Mouse (Mus musculus) C2C12 (cell line): ENCODE data around the gene Pramel7. TPM values are rescaled to one million over a fixed set of nuclear protein-coding genes. Genes with fewer than 3 reads are reported as not detected.

ENCODE experiments used
- H3K27me3 ChIP-seq: one replicate; pipeline ENCODE4 v1.6.1; 2011; ENCODE audit not compliant: control insufficient read depth, insufficient read depth, insufficient read length
- H3K36me3 ChIP-seq: one replicate; pipeline ENCODE4 v1.6.1; 2011; ENCODE audit not compliant: control insufficient read depth, insufficient read depth
- H3K4me3 ChIP-seq: one replicate; pipeline ENCODE4 v1.5.1; 2011; ENCODE audit warnings: mild to moderate bottlenecking, control low read depth; ENCODE audit not compliant: poor library complexity, insufficient read depth, severe bottlenecking
- H3K79me2 ChIP-seq: one replicate; pipeline ENCODE4 v1.6.1; 2011; ENCODE audit not compliant: control insufficient read depth, insufficient read depth
- H3K79me3 ChIP-seq: one replicate; pipeline ENCODE4 v1.6.1; 2011; ENCODE audit warnings: low read depth, control low read depth
- H3ac ChIP-seq: one replicate; pipeline ENCODE3; 2011; ENCODE audit warnings: low read depth; ENCODE audit not compliant: control insufficient read depth, insufficient read length
- CEBPB ChIP-seq: IDR thresholded peaks from one replicate; pipeline ENCODE4 v1.6.1; 2011; ENCODE audit warnings: low read depth, mild to moderate bottlenecking, control low read depth, moderate library complexity
- CTCF ChIP-seq: IDR thresholded peaks from one replicate; pipeline ENCODE4 v1.5.1; 2011; ENCODE audit not compliant: control insufficient read depth, insufficient read depth, insufficient read length
- FOSL1 ChIP-seq: IDR thresholded peaks from one replicate; pipeline ENCODE4 v1.8.0; 2011; ENCODE audit warnings: mild to moderate bottlenecking, low read length; ENCODE audit not compliant: poor library complexity, insufficient read depth, severe bottlenecking
- MAX ChIP-seq: IDR thresholded peaks from one replicate; pipeline ENCODE4 v1.6.1; 2011; ENCODE audit warnings: mild to moderate bottlenecking, control low read depth
- MYOD1 ChIP-seq: IDR thresholded peaks from one replicate; pipeline ENCODE4 v1.6.1; 2011; ENCODE audit warnings: low read depth; ENCODE audit not compliant: control insufficient read depth, insufficient read length
- MYOG ChIP-seq: IDR thresholded peaks from one replicate; pipeline ENCODE4 v1.6.1; 2011; ENCODE audit not compliant: control insufficient read depth, insufficient read length; ENCODE audit errors: extremely low read depth
- USF1 ChIP-seq: IDR thresholded peaks from one replicate; pipeline ENCODE4 v1.6.1; 2011; ENCODE audit warnings: low read depth, mild to moderate bottlenecking, control low read depth, moderate library complexity
- polyA plus RNA-seq: library from polyadenylated mRNA; unstranded; fragments of >200 nt; fragmentation: generic; extraction: Trizol; gene quantifications from one replicate; pipeline ENCODE4 v1.2.1, GENCODE M21; 2012; ENCODE audit warnings: missing spikeins

Gene Pramel7
- polyA plus RNA-seq, 1 experiment = not detected

- H3ac ChIP-seq = no peak overlapping the region
- no peak overlapping the region for H3K4me3 ChIP-seq
- TF ChIP-seq CTCF = no peak
- no peak for TF ChIP-seq MYOD1
- no peak for TF ChIP-seq CEBPB
- TF ChIP-seq USF1 = no peak
- TF ChIP-seq FOSL1 = no peak
- no peak for TF ChIP-seq MYOG
- no peak for TF ChIP-seq MAX
- no peaks in the 10 kb centered on the region for H3K79me2 ChIP-seq
- no peaks in the 10 kb centered on the region for H3K27me3 ChIP-seq
- H3K79me3 ChIP-seq = no peaks in the 10 kb centered on the region
- H3K36me3 ChIP-seq = no peaks in the 10 kb centered on the region
These were observed 16.7 kb downstream of the Pramel7 start for GRCm38 (mm10) chr2:87480207-87480606.

GRCm38 (mm10) chr2:87461769-87462168 lies 35.1 kb downstream of the Pramel7 start:
- no peak for TF ChIP-seq MYOG
- no peak for TF ChIP-seq USF1
- no peak for TF ChIP-seq CEBPB
- no peak for TF ChIP-seq MAX
- no peak for TF ChIP-seq FOSL1
- no peak for TF ChIP-seq CTCF
- no peak for TF ChIP-seq MYOD1
- Histone ChIP-seq H3K36me3 (no peaks in the 10 kb centered on the region), H3K79me3 (no peaks in the 10 kb centered on the region), H3K79me2 (no peaks in the 10 kb centered on the region), H3K27me3 (no peaks in the 10 kb centered on the region), H3ac (no peak overlapping the region), H3K4me3 (no peak overlapping the region)

- Histone ChIP-seq H3K79me2 (no peaks in the 10 kb centered on the region), H3ac (no peak within 1 kb of the TSS), H3K4me3 (no peak within 1 kb of the TSS), H3K27me3 (no peaks in the 10 kb centered on the region), H3K36me3 (no peaks in the 10 kb centered on the region), H3K79me3 (no peaks in the 10 kb centered on the region)
- no peak for TF ChIP-seq MYOD1
- TF ChIP-seq MYOG = no peak
- no peak for TF ChIP-seq MAX
- TF ChIP-seq CEBPB = no peak
- no peak for TF ChIP-seq USF1
- TF ChIP-seq CTCF = no peak
- TF ChIP-seq FOSL1 = no peak
These were observed 43.2 kb downstream of the Pramel7 start, which contains the start of gene Olfr1126 for GRCm38 (mm10) chr2:87453662-87454061. TSS of gene Olfr1126 (plus strand) at chr2:87453962.

Other genes with a start within 250 kb of the Pramel7 start
- not detected for gene Olfr1115, start 249.1 kb downstream of the Pramel7 start, polyA plus RNA-seq
- gene Olfr1116, start 229.6 kb downstream of the Pramel7 start, polyA plus RNA-seq = not detected
- not detected for gene Olfr1118, start 189.5 kb downstream of the Pramel7 start, polyA plus RNA-seq
- gene Olfr1120, start 142.3 kb downstream of the Pramel7 start, polyA plus RNA-seq = not detected
- not detected for gene Olfr1121, start 127.2 kb downstream of the Pramel7 start, polyA plus RNA-seq
- gene Olfr1122, start 111.2 kb downstream of the Pramel7 start, polyA plus RNA-seq = not detected
- not detected for gene Olfr1123, start 80.5 kb downstream of the Pramel7 start, polyA plus RNA-seq
- gene Olfr1124, start 66.8 kb downstream of the Pramel7 start, polyA plus RNA-seq = not detected
- not detected for gene Olfr1126, start 43.1 kb downstream of the Pramel7 start, polyA plus RNA-seq
- not detected for gene Pramel6, start 9.5 kb upstream of the Pramel7 start, polyA plus RNA-seq
- gene Olfr153, start 34.7 kb upstream of the Pramel7 start, polyA plus RNA-seq = not detected
- gene Olfr1128, start 48.4 kb upstream of the Pramel7 start, polyA plus RNA-seq = not detected
- not detected for gene Olfr1129, start 76.8 kb upstream of the Pramel7 start, polyA plus RNA-seq
- not detected for gene Olfr1130, start 109.1 kb upstream of the Pramel7 start, polyA plus RNA-seq
- gene Olfr1131, start 130.0 kb upstream of the Pramel7 start, polyA plus RNA-seq = not detected
- not detected for gene Olfr1132, start 140.4 kb upstream of the Pramel7 start, polyA plus RNA-seq
- gene Olfr1133, start 150.3 kb upstream of the Pramel7 start, polyA plus RNA-seq = not detected
- gene Olfr1134, start 161.4 kb upstream of the Pramel7 start, polyA plus RNA-seq = not detected
- gene Olfr1135, start 176.6 kb upstream of the Pramel7 start, polyA plus RNA-seq = not detected
- gene Olfr1136, start 196.9 kb upstream of the Pramel7 start, polyA plus RNA-seq = not detected
- not detected for gene Olfr1137, start 216.1 kb upstream of the Pramel7 start, polyA plus RNA-seq
- gene Olfr1138, start 242.9 kb upstream of the Pramel7 start, polyA plus RNA-seq = not detected
- not detected for gene Olfr1140, start 246.7 kb upstream of the Pramel7 start, polyA plus RNA-seq